Mouse (Mus musculus): Measurements from ENCODE around the gene Wdr70. TPM values are rescaled to one million over a fixed set of nuclear protein-coding genes. Genes with fewer than 3 reads are reported as not detected.

The Wdr70 gene
- polyA plus RNA-seq, 1 experiment from 2014 or later, result 92.2 TPM

GRCm38 (mm10) chr15:7962786-7963185, 136.2 kb downstream of the Wdr70 start:
- H3K27ac ChIP-seq (replicated peaks), result no peak overlapping the region
- DNase-seq (ENCODE audit: low spot score), result no peak
- no peaks in the 10 kb centered on the region for H3K36me3 ChIP-seq
- H3K9me3 ChIP-seq (replicated peaks), result no peaks in the 10 kb centered on the region
- 89% methylated on average over 6 of the region's 6 CpGs for WGBS
- no peaks in the 10 kb centered on the region for H3K27me3 ChIP-seq (ENCODE audit: low read depth, poor library complexity, severe bottlenecking)
- H3K4me1 ChIP-seq, result no peaks in the 10 kb centered on the region
- no peak overlapping the region for H3K4me3 ChIP-seq

GRCm38 (mm10) chr15:7961489-7961888, 137.5 kb downstream of the Wdr70 start:
- Histone ChIP-seq H3K36me3 (no peaks in the 10 kb centered on the region), H3K27me3 (ENCODE audit: low read depth, poor library complexity, severe bottlenecking) (no peaks in the 10 kb centered on the region), H3K27ac (replicated peaks) (no peak overlapping the region), H3K4me3 (no peak overlapping the region), H3K4me1 (no peaks in the 10 kb centered on the region), H3K9me3 (replicated peaks) (no peaks in the 10 kb centered on the region)
- 21% methylated on average over 2 of the region's 2 CpGs for WGBS
- DNase-seq (ENCODE audit: low spot score), result no peak

GRCm38 (mm10) chr15:7956899-7957298, 142.1 kb downstream of the Wdr70 start:
- H3K4me3 ChIP-seq, result no peak overlapping the region
- no peaks in the 10 kb centered on the region for H3K9me3 ChIP-seq (replicated peaks)
- 78% methylated on average over 1 of the region's 1 CpGs for WGBS
- H3K27ac ChIP-seq (replicated peaks), result no peak overlapping the region
- no peak for DNase-seq (ENCODE audit: low spot score)
- H3K27me3 ChIP-seq (ENCODE audit: low read depth, poor library complexity, severe bottlenecking), result no peaks in the 10 kb centered on the region
- no peaks in the 10 kb centered on the region for H3K4me1 ChIP-seq
- H3K36me3 ChIP-seq, result no peaks in the 10 kb centered on the region

- Histone ChIP-seq H3K9me3 (replicated peaks) (no peaks in the 10 kb centered on the region), H3K4me1 (no peaks in the 10 kb centered on the region), H3K27me3 (ENCODE audit: low read depth, poor library complexity, severe bottlenecking) (no peaks in the 10 kb centered on the region), H3K27ac (replicated peaks) (no peak overlapping the region), H3K36me3 (no peaks in the 10 kb centered on the region), H3K4me3 (no peak overlapping the region)
- DNase-seq (ENCODE audit: low spot score), result no peak
- WGBS, result 92% methylated on average over 7 of the region's 7 CpGs
Measured at GRCm38 (mm10) chr15:7950561-7950960, 148.4 kb downstream of the Wdr70 start.

- Histone ChIP-seq H3K36me3 (no peaks in the 10 kb centered on the region), H3K9me3 (replicated peaks) (no peaks in the 10 kb centered on the region), H3K4me1 (0 out of 2 replicates have a peak, but pooled peaks cover 4% of the 10 kb centered on the region), H3K27me3 (ENCODE audit: low read depth, poor library complexity, severe bottlenecking) (no peaks in the 10 kb centered on the region), H3K4me3 (no peak overlapping the region), H3K27ac (replicated peaks) (no peak overlapping the region)
- WGBS, result 59% methylated on average over 3 of the region's 3 CpGs
- DNase-seq (ENCODE audit: low spot score), result no peak
Measured at GRCm38 (mm10) chr15:7941690-7942089, 157.3 kb downstream of the Wdr70 start.

GRCm38 (mm10) chr15:7935571-7936165, 163.3 kb downstream of the Wdr70 start:
- H3K9me3 ChIP-seq (replicated peaks), result no peaks in the 10 kb centered on the region
- no peaks in the 10 kb centered on the region for H3K27me3 ChIP-seq (ENCODE audit: low read depth, poor library complexity, severe bottlenecking)
- no peak overlapping the region for H3K27ac ChIP-seq (replicated peaks)
- H3K4me1 ChIP-seq, result 0 out of 2 replicates have a peak, but pooled peaks cover 2% of the 10 kb centered on the region
- no peak overlapping the region for H3K4me3 ChIP-seq
- DNase-seq (ENCODE audit: low spot score), result no peak
- 87% methylated on average over 7 of the region's 7 CpGs for WGBS
- no peaks in the 10 kb centered on the region for H3K36me3 ChIP-seq

- no peak for DNase-seq (ENCODE audit: low spot score)
- H3K27me3 ChIP-seq (ENCODE audit: low read depth, poor library complexity, severe bottlenecking), result no peaks in the 10 kb centered on the region
- H3K9me3 ChIP-seq (replicated peaks), result no peaks in the 10 kb centered on the region
- H3K36me3 ChIP-seq, result no peaks in the 10 kb centered on the region
- 0 out of 2 replicates have a peak, but pooled peaks cover 2% of the 10 kb centered on the region for H3K4me1 ChIP-seq
- H3K4me3 ChIP-seq, result no peak overlapping the region
- H3K27ac ChIP-seq (replicated peaks), result no peak overlapping the region
- 77% methylated on average over 4 of the region's 4 CpGs for WGBS
Measured at GRCm38 (mm10) chr15:7934580-7934979, 164.4 kb downstream of the Wdr70 start.

- Histone ChIP-seq H3K4me1 (0 out of 2 replicates have a peak, but pooled peaks cover 2% of the 10 kb centered on the region), H3K36me3 (no peaks in the 10 kb centered on the region), H3K4me3 (no peak overlapping the region), H3K9me3 (replicated peaks) (no peaks in the 10 kb centered on the region), H3K27ac (replicated peaks) (no peak overlapping the region), H3K27me3 (ENCODE audit: low read depth, poor library complexity, severe bottlenecking) (no peaks in the 10 kb centered on the region)
- DNase-seq (ENCODE audit: low spot score), result no peak
- 67% methylated on average over 16 of the region's 16 CpGs for WGBS
Measured at GRCm38 (mm10) chr15:7934105-7934504, 164.9 kb downstream of the Wdr70 start.

- Histone ChIP-seq H3K9me3 (replicated peaks) (no peaks in the 10 kb centered on the region), H3K4me1 (0 out of 2 replicates have a peak, but pooled peaks cover 2% of the 10 kb centered on the region), H3K36me3 (no peaks in the 10 kb centered on the region), H3K27me3 (ENCODE audit: low read depth, poor library complexity, severe bottlenecking) (no peaks in the 10 kb centered on the region), H3K4me3 (no peak overlapping the region), H3K27ac (replicated peaks) (no peak overlapping the region)
- WGBS, result 94% methylated on average over 8 of the region's 8 CpGs
- no peak for DNase-seq (ENCODE audit: low spot score)
Measured at GRCm38 (mm10) chr15:7931605-7932008, 167.4 kb downstream of the Wdr70 start.

- Histone ChIP-seq H3K27me3 (ENCODE audit: low read depth, poor library complexity, severe bottlenecking) (no peaks in the 10 kb centered on the region), H3K27ac (replicated peaks) (no peak overlapping the region), H3K36me3 (peaks cover 5% of the 10 kb centered on the region; the same call in 1 of the 2 replicates), H3K9me3 (replicated peaks) (no peaks in the 10 kb centered on the region), H3K4me3 (no peak overlapping the region), H3K4me1 (no peaks in the 10 kb centered on the region)
- 89% methylated on average over 4 of the region's 4 CpGs for WGBS
- no peak for DNase-seq (ENCODE audit: low spot score)
Measured at GRCm38 (mm10) chr15:7925382-7925781, 173.6 kb downstream of the Wdr70 start.

- no peak overlapping the region for H3K4me3 ChIP-seq
- peaks cover 15% of the 10 kb centered on the region for H3K36me3 ChIP-seq
- H3K4me1 ChIP-seq, result no peaks in the 10 kb centered on the region
- no peaks in the 10 kb centered on the region for H3K9me3 ChIP-seq (replicated peaks)
- WGBS, result 94% methylated on average over 4 of the region's 4 CpGs
- H3K27me3 ChIP-seq (ENCODE audit: low read depth, poor library complexity, severe bottlenecking), result no peaks in the 10 kb centered on the region
- no peak overlapping the region for H3K27ac ChIP-seq (replicated peaks)
- no peak for DNase-seq (ENCODE audit: low spot score)
Measured at GRCm38 (mm10) chr15:7923281-7923680, 175.7 kb downstream of the Wdr70 start.

GRCm38 (mm10) chr15:7922291-7923037, 176.5 kb downstream of the Wdr70 start:
- WGBS, result 94% methylated on average over 14 of the region's 14 CpGs
- Histone ChIP-seq H3K9me3 (replicated peaks) (no peaks in the 10 kb centered on the region), H3K4me3 (no peak overlapping the region), H3K27ac (replicated peaks) (no peak overlapping the region), H3K36me3 (peaks cover 20% of the 10 kb centered on the region), H3K4me1 (no peaks in the 10 kb centered on the region), H3K27me3 (ENCODE audit: low read depth, poor library complexity, severe bottlenecking) (no peaks in the 10 kb centered on the region)
- DNase-seq (ENCODE audit: low spot score), result no peak

- no peak for DNase-seq (ENCODE audit: low spot score)
- H3K27me3 ChIP-seq (ENCODE audit: low read depth, poor library complexity, severe bottlenecking), result no peaks in the 10 kb centered on the region
- H3K9me3 ChIP-seq (replicated peaks), result no peaks in the 10 kb centered on the region
- H3K4me1 ChIP-seq, result no peaks in the 10 kb centered on the region
- H3K4me3 ChIP-seq, result no peak overlapping the region
- H3K27ac ChIP-seq (replicated peaks), result no peak overlapping the region
- 91% methylated on average over 6 of the region's 6 CpGs for WGBS
- peaks cover 20% of the 10 kb centered on the region for H3K36me3 ChIP-seq
Measured at GRCm38 (mm10) chr15:7921124-7921523, 177.9 kb downstream of the Wdr70 start.

Measured in midbrain, embryonic 10.5 days (tissue).